Mouse (Mus musculus) liver, embryonic 14.5 days (tissue): Measurements from ENCODE around the gene Csnk1g2.

Source experiments
- CTCF ChIP-seq: IDR thresholded peaks from 2 replicates; pipeline ENCODE4 v1.5.1; 2016; ENCODE audit warnings: antibody characterized with exemption, low read depth, control low read depth
- EP300 ChIP-seq: IDR thresholded peaks from 2 replicates; pipeline ENCODE4 v1.6.1; 2016; ENCODE audit warnings: antibody characterized with exemption, low read depth

DNA sequence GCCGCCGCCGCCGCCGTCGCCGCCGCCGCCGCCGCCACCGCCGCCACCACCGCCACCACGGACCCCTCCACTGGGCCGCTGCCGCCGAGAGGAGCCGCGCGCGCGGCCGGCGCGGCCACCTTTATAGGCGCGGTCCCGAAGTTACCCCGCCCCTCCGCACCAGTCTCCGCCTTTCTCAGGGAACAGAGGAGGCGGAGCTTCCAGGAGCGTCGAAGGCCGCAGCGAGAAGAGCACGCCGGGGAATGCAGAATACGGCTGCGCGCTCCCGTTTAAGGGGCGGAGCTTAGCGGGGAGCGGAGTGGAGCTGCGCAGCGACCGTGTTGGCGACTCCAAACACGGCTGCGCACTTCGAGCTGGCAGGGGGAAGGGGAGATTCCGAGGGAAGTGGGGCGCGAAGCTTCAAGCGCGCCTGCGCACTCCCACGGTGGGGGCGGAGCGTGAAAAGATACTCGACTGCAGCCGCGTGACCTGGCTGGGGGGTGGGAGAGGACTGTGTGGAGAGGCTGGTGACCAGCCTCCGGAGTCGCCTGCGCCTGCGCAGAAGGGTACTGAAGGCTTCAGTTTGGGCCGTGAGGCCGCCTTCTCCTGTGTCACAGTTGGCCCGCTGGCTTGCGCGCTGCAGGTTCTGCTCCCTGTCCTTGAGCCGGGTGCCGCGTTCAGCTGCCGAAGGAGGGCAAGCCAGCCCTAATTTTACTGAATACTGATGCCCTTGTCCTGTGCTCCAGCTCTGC, 53.7 kb downstream of the Csnk1g2 start:
- TF ChIP-seq CTCF (no peak), EP300 (peak; percentile 22)
